Mouse (Mus musculus) cerebellum, adult 8-10 months (tissue): ENCODE measurements around the gene Rtn3.
A peak's percentile ranks its signal among the peaks of the same experiment; 100 is the strongest.

Source experiments
- DNase-seq: peaks from one replicate; pipeline ENCODE4 v3.0.0; 2022

The Rtn3 gene

DNA sequence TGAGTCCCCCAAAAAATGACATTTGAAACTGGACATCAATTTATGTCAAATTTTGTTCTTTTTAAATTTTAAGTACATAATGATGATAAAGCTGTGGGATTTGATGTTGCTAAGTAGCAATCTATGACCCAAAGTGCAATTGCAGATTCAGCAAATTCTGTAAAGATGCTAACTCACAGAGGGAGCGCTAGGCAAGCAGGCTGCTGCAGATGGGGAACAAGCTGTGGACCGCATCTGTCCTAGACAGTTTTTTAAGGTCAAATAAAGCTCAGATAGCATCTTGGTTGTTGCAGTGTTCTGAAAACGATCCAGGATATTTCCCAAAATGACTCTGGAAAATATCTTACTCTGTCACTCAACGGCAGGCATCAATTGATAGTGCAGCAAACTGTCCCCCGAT lies 995 bp upstream of the Rtn3 start:
- no peak for DNase-seq

DNA sequence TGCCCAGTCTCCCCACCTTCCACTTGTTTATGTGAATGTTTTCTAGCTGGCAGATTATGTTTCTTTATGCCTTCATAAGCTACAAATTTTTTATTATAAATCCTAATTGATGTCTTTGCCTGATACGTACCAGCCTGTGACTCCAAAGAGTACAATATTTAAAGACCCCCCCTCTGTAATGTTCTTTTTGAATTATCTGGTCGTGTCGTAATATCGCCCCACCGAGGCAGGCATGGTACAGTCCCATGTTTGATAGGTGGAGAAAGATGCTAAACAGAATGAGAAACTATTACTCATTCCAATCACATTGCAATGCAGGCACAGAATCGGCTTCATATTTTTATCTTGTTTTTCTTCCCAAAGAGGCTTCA lies 416 bp upstream of the Rtn3 start:
- DNase-seq: no peak

DNA sequence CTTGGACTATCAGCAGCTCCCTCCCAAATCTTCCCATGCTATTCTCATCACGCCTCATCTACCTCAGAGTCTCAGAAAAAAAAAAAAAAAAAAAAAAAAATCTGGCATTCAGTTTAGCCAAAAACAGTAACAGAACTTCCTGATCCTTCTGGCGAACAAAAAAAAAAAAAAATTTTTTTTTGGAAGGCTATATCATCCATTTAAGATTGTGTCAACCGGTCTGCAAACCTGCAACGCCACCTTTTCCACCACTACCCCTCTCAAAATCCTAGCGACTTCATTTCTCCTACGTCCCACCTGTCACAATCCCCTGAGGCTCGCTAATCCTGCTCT lies 849 bp downstream of the Rtn3 start:
- DNase-seq: no peak

DNA sequence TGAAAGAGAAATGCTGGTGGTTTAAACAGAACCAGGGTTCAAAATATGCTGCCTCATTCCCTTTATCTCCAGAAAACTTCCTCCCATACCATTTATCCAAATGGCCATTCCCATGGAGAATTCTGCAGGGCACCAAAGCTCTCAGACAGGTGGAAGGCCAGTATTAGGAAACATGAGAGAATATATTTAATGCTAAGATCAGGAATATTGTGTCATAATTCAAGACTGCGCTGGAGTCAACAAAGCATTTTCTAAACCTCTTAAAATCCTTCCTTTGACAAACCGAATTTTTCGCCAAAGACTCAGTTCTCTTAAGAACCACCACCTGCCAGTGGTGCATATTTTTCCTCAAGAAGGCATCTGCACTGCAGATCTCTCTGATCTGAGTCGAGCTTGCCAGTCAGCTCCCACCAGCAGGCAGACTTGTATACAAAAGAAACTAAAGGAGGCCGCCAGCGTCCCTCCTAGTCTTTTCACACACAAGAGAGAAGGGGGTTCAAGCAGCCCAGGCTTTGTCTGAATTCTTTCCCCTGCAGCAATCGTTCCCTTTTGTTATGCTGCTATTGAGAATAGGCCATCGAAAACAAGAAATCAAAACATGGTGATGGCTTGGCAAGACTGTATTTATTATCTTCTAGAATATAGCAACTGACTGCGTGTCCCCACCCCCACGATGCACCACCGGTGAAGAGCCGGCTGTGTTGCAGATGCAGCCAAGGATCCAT lies 1.4 kb downstream of the Rtn3 start:
- DNase-seq: peak; percentile 51

DNA sequence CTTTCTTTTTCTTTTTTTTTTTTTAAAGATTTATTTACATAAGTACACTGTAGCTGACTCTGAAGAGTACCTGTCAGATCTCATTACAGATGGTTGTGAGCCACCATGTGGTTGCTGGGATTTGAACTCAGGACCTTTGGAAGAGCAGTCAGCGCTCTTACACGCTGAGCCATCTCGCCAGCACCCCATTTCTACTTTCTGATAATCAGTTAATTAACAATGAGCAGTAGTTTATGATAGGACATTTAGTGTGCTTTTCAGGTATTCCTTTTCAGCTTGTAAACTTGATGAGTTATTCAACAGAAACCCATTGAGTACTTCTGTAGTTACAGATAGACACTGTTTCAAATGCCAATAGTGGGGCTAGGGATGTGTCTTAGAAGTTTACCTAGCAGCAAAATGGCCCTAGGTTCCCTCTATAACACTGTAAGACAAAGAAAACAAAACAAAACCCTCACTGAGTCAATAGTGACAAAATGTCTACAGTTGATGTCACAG lies 3.3 kb downstream of the Rtn3 start:
- no peak for DNase-seq

DNA sequence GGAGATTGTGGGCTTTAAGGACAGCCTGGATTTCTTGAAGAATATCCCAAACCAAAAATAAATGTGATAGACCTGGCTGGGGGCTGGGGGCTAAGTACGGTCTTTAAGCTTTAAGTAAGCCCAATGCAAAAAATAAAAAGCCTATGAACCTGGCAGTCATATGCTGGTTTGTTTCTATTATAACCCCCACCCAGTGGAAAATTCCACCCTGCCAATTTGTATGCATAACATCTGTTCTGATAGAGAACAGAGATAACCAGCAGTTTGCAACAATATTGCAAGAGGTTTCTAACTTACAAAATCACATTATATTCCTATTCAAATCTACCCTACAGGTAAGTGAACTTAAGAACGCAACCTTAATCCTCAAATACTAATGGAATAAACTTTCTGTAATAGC lies 12.4 kb downstream of the Rtn3 start:
- no peak for DNase-seq

DNA sequence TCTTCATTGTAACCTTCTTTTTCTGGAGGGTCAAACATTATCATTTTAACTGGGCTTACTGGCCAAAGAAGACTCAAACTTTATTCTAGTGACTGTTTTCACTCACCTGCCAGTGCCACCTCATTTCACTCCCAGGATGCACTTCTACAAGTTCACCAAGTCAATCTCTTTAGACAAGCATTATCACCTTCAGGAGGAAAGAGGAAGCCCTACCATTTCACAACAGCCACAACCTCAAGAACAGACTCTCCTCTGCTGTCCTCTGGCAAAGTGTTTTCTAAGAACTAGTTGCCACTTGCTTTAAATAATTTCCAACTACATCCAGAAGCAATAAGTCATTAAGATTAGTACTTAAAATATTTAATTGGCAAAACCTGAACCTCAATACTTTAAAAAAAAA lies 15.2 kb downstream of the Rtn3 start:
- DNase-seq: no peak

DNA sequence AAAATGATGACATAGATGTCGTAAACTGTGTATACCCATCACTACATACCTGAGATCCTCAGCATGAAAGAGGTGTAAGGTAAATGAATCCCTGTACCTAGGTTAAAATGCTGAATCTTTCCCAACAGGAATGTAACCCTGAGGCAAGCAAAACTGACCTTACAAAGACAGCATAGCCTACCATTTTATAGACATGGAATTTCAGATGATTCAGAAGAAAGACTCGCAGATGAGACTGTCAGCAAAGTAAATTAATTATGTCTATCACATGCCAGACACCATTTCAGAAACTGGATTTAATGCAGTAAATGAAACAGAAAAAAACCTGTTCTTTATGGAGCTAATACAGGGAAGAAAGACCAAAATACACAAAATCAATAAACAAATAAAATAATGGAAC lies 23.7 kb downstream of the Rtn3 start:
- DNase-seq: no peak

DNA sequence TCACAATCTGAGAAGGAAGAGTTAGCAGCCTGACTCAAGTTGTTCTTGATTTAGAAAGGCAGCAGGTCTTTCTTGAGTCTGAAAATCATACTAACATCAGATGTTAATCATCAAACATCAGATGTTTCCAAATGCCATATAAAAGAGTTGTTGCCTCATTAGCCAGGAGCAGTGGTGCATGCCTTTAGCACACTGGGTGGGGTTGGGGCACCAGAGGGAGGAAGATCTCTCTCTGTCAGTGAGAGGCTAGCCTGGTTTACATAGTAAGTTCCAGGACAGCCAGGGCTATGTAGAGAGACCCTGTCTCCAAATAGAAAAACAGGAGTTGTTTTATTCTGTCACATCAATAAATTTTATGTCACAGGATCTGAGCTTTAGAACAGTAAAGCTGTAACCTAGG lies 24.2 kb downstream of the Rtn3 start:
- DNase-seq: no peak

DNA sequence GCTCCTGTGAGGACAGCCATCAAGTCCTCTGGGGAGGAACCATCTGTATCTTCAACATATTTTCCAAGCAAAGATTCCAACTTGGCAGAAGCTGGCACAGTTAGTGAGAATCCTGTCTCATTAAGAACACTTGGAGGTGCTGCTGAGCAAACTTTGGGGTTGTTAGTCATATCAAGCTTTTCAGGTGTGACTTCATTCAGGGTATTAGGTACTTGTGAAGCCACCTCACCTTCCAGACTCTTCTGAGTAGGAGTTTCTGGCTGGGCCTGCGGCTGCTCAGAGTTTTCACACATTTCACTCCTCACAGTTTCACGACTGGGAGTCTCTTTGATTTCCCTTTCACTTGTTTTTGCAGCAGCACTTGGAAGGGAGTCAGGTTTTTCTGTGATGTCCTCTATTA lies 26.3 kb downstream of the Rtn3 start:
- no peak for DNase-seq

DNA sequence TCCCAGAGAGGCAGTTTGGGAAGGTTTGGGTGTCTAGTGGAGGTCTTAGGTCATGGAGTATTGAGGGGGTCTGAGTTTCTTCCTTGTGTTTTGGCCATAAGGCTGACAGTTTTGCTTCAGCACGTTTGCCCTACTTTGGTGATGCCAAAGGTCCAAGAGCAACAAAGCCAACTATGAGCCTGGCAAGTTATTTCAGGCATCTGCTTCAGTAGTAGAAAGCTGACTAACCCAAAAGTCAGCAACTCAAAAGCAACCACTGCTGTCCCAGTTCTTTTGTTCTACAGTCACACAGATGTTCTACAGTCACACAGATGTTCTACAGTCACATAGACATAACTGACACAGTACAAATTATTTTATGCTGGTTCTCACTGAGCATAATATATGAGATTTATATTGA lies 37.5 kb downstream of the Rtn3 start:
- DNase-seq: no peak

DNA sequence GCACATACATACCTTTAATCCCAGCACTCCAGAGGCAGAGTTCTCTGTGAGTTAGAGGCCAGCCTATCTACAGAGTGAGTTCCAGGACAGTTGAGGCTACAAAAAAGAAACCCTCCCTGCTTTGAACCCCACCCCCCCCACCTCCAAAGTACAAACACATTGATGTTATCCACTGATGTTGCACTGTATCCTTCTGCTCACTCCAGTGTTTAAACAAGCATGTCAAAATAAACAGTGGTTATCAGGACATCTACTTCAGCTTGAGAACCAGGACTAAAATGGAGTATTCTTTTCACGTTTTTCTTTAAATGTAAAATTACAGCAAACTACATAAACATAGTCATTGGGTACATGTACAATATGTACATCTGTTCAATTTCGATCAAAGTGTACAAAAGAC lies 38.0 kb downstream of the Rtn3 start:
- DNase-seq: no peak

DNA sequence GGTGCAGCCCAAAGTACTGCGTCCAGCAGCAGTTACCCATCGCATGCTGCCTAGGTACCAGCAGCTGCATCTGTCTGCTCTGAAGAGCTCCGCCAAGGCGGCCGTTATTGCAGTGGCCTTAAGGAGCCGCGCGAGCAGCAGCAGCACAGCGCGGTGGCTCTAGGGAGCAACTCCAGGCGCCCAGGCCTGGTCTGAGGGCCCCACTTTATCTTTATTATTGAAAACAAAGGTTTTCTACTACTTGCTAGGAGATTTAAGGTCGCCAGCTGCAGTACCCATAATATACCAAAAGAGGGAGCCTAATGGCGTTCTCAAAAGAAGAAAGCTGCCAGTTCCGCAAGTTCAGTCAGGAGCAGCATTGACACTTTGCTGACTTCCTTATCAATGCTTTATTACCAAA lies 41.6 kb downstream of the Rtn3 start:
- peak; percentile 65 for DNase-seq

DNA sequence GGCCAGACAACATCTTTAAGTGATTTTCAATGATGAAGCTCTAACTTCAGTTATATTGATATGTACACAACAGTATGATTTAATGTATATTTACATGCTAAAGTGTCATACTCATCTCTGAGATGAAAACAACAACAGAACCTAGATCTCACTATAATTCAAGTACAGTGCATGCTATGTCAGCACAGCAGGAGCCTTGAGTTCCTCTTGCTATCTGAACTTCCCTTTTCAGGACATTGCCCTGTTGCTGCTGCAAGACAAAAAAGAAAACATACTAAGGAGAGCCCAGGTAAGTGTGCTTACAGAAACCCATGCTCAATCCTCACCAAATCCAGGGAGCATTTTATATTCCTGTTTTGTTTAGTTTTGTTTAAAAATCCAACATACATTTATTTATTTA lies 44.8 kb downstream of the Rtn3 start:
- DNase-seq: no peak

DNA sequence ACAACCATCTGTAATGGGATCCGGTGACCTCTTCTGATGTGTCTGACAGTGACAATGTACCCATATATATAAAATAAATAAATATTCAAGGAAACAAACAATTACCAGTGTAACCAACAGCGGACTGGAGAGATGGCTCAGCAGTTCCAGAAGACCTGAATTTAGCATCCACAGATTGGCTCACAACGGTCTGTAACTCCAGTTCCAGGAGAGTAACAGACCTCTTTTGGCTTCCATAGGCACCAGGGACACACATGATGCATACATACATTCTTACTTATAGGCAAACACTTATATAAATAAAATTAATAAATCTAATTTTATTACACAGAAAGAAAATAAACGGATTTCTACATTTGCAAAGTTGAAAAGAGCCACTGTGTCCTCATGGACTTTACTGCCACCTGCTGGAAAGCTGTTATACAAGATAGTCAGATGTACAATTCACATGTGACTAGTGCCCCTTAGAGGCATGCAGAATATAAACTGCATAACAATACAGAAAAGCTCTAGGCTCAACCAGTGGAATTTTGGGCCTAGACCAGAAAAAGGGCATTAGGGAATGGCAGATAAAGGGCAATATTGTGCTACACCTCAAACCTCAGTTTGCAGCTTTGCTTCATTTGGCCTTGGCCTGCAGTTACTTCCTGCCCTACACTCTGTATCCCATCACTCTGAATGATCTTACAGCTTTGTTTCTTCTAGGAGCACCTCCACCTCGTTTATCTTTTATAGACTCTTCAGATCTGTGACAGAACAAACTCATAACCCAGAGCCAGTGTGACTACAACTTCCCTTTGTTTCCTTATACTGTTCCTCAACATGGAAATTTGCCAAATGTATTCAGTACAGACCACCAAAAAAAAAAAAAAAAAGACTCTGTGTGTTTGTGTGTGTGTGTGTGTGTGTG lies 46.8 kb downstream of the Rtn3 start:
- DNase-seq: peak; percentile 60

DNA sequence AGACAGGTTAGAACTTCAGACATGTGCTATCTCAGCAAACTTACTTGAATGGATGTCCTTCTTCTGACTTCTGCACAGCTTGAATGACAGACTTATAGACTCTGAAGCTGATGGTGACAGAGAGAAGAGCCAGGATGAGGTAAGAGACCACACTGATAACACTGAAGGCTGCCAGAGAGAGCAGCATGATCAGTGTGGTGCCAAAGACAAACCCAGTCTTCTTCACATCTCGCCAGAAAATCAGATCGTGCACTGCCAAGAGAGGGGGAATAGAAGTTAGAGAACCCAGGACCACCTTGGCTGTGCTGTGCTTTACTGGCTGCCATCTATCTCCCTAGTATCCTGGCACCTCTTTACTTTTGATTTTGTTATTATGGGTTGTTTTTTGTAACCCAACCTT lies 48.2 kb downstream of the Rtn3 start:
- DNase-seq: no peak

DNA sequence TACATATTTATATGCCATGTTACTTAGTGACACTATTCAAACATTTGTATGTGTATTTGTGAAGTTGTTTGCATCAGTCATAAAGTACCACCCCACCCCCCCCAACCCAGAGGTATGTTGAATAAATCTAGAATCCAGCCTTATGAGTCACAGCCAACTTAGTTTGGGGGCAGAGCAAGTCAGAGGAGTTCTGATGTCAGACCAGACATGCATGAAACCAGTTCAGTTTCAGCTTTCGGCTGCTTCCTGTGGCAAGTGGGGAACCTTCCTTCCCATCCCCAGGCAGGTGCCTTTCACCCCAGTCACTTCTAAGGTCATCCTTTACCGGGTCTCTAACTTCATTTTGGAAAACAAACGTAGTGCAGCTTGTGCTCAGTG lies 57.7 kb downstream of the Rtn3 start:
- DNase-seq: no peak

DNA sequence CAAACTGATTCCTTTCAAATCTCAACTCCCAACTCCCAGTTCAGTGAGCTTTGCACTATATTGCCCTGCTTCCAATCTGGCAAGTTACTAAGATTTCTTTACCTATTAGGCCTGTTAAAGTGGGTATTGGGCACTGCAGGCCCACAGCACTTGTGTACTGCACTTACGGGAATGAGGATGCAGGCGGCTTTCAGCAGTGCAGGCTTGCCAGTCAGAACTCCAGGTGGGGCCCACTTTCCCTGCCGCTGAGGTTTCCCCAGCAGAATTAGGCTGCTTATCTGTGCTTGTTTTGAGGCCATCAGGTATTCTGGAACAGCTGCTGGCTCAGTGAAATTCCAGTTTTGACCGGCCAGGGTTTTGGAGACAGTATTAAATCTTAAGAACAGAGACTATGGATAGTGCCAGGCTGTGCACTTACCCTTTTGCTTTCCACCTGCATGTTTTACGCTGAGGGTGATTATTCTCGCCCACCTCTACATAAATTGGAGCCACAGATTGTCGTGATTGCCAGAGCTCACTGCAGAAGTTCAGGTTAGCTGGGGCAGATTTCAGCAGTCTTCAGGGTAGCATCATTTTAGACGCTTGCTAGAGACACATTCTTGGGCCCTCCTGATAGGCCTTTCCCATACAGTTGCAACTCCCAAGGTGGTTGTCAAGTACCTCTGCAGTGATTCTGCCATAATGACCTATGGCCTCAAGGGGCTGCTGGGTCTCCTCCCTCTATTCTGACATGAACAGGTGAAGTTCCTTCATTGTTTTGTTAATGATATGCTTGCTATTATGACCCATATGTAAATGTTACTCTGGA lies 58.3 kb downstream of the Rtn3 start:
- no peak for DNase-seq

DNA sequence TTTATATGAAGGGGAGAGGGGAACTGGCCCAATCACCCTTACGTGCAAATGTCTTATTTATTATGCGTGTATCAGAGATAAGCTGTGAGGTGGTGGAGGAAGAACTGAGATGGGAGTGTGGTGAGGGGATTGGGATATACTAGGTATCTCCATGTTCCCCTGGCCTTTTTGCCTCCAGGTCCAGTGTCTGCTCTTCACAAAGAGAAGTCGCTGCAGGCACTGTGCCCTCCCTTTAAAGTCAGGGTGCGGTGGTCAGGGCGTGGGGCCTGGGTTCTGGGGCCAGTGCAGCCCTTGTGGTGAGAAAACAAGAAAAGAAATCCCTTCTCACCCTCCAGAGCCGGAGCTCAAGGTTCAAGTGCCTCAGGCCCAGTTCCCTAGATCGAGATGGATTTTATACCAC lies 59.0 kb downstream of the Rtn3 start:
- DNase-seq: no peak

DNA sequence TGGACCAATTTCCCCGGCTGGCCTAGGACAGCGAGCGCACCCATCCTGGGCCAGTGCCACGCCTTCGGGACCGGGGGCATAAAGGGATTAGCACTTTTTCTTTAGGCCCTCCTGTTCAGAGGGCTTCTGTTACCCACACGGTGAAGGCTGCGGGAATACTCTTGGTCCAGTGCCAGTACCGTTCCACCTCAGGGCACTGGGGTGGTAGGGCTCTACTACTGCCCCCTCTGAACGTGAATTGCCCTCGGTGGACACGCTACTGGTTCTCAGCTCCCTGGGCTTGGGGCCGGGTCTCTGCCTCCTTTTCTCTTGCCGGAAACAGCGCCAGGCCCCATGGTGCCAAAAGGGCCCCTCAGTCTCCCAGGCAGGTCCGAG lies 59.4 kb downstream of the Rtn3 start:
- no peak for DNase-seq

DNA sequence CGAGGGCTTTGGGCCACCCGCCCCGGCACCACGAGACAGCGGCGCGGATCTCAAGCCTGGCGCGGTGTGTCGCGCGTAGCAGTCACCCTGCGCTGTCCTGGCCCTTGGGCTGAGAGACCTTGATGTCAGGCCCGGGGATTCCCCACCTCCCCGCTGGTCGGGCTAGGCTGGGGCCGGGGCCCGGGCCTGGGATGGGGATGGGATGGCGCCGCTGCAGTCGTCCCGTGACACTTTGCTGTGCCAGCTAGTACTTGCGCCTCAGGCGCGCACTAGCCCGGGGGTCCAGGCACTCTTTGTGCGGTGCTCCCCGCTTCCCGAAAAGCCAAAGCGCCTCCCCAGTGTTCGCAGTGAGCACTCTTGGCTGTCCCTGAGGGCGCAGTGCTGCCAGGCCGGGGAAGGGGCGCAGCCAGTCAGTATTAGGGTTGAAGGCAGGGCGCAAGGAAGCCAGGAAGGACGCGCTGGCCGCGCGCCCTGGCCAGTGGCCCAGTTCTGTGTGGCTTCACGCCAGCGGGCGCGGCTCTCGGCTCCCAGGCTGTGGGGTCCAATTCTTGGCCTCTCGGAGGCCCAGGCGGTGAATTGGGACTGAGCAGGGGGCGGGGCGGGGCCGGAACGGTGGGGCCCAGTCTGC lies 59.9 kb downstream of the Rtn3 start:
- peak; percentile 79 for DNase-seq

DNA sequence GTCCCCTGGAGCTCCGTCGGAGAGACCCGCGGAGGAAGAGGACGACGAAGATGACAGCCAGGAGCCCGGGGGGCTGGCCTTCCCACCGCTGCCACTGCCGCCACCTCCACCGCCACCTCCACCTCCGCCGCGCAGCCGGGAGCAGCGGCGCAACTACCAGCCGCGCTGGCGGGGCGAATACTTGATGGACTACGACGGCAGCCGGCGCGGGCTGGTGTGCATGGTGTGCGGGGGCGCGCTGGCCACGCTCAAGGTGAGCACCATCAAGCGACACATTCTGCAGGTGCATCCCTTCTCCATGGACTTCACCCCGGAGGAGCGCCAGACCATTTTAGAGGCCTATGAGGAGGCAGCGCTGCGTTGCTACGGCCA lies 60.4 kb downstream of the Rtn3 start:
- no peak for DNase-seq
